Mouse (Mus musculus): ENCODE data around the gene Limch1. TPM values are rescaled to one million over a fixed set of nuclear protein-coding genes. Genes with fewer than 3 reads are reported as not detected.

Limch1 gene
- polyA plus RNA-seq, 1 experiment from 2014 or later = 33.2 TPM

DNA sequence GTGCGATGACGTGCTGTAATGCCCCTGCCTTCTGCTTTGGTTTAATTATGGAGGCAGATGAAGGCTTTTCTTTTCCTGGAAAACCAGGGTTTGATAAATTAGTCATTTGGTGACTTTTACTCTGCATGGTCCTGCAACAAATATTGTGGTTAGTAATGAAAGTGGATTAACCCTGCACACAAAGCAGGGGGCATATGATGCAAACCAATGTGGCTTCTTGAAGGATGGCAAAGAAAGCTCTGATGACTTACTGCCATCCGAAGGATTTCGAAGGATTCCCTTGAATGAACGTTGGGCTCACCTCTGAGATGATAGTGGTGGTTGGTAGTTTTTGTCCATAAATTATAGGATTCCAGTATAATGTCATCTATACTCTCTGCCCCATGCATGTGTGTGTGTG is 108.6 kb downstream of the Limch1 start:
- no peaks in the 10 kb centered on the region for H3K36me3 ChIP-seq
- no peak for DNase-seq (ENCODE audit: low spot score)
- no peaks in the 10 kb centered on the region for H3K9me3 ChIP-seq (replicated peaks)
- H3K27me3 ChIP-seq (ENCODE audit: low read depth, poor library complexity, severe bottlenecking) = no peaks in the 10 kb centered on the region
- H3K27ac ChIP-seq (replicated peaks) = no peak overlapping the region
- no peaks in the 10 kb centered on the region for H3K4me1 ChIP-seq
- H3K4me3 ChIP-seq = no peak overlapping the region
- 91% methylated on average over 5 of the region's 5 CpGs for WGBS

DNA sequence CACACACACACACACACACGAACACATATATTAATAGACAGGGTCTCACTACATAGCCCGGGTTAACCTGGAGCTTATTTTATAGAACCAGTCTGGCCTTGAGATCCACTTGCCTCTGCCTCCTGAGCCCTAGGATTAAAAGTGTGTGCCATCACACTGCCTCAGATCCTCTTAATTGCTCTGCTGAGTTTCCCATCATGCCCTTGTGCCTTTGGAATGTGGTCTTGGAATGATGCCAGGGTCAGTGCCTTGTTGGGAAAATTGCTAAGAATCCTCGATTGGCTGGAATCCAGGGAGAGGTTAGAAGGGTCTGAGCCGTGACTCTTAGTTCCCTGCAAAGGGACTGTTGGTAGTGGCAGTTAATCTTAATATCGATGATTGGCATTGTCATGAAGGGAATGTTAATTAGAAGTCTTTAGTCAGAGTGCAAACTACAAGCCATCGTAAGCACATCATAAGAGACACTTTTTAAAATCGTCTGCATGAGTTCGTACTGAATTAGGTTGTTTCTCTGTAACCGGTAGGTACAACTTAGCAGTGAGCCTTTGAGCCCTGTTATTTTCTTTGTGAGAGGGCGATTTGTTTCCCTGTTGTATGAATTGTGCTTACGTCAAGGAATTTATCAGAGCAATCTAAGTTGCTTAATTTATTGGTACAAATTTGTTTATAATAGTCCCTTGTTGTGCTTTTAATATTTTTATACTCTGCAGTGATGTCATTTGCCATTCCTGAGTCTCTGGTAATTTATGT is 109.9 kb downstream of the Limch1 start:
- Histone ChIP-seq H3K9me3 (replicated peaks) (no peaks in the 10 kb centered on the region), H3K27me3 (ENCODE audit: low read depth, poor library complexity, severe bottlenecking) (no peaks in the 10 kb centered on the region), H3K27ac (replicated peaks) (no peak overlapping the region), H3K4me3 (no peak overlapping the region), H3K4me1 (no peaks in the 10 kb centered on the region), H3K36me3 (no peaks in the 10 kb centered on the region)
- 87% methylated on average over 11 of the region's 11 CpGs for WGBS
- DNase-seq (ENCODE audit: low spot score) = no peak

DNA sequence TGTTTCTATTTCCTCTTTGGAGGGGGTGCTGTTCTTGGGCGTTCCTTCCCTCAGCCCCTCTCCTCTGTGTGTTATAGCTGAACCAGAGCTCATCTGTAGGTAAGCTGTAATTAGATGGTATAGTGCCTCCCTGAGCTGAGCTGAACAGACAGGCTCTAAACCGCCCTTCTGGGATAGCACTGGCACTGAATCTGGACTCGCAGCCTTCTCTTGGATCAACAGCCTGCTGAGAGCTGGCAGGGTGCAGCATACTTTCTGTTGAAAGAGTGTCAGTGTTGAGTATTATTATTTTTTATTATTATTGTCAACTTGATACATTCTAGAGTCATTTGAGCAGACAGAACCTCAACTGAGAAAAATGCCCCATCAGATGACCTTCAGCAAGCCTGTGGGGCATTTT is 113.9 kb downstream of the Limch1 start:
- Histone ChIP-seq H3K4me1 (peaks cover 16% of the 10 kb centered on the region), H3K9me3 (replicated peaks) (no peaks in the 10 kb centered on the region), H3K27me3 (ENCODE audit: low read depth, poor library complexity, severe bottlenecking) (no peaks in the 10 kb centered on the region), H3K4me3 (no peak overlapping the region), H3K36me3 (no peaks in the 10 kb centered on the region), H3K27ac (replicated peaks) (no peak overlapping the region)
- 88% methylated on average over 3 of the region's 3 CpGs for WGBS
- DNase-seq (ENCODE audit: low spot score) = no peak

DNA sequence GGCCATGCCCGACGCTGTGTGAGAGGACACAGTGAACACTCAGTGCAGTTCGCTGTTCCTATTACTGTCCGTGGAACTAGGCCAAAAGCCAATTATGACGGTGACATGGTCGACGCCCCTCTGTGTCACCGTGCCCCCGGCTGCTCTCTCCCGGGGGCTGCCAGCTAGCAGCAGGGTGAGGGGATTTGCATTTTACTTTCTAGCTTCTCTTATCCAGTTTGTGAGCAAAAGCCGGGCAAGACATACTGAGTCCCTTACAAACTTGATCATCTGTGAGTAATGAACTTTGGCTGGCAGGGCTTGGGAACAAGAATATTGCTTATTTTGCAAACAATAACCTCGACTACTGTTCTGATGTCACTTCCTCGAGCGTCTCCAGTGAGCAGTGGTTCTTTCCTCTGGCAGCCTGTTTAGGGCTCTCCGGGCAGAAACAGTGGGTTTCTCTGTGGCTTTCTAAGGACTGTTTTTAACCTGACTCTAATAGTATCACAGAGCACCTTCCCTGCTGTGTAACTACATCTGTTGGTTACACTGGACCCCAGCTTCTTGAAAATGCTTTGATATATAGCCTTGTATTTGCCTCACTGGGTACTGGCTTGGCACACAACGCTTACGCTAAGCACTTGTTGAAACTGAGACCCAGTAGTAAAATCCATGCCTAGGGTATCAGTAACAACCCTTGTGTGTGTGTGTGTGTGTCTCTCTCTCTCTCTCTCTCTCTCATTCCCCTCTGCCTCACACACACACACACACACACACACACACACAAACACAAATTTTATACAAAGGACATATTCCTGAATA is 115.8 kb downstream of the Limch1 start:
- H3K9me3 ChIP-seq (replicated peaks) = no peaks in the 10 kb centered on the region
- WGBS = 67% methylated on average over 17 of the region's 17 CpGs
- no peak overlapping the region for H3K4me3 ChIP-seq
- peak overlapping the region; percentile 20; the same call in 1 of the 2 replicates for H3K27ac ChIP-seq (replicated peaks)
- no peak for DNase-seq (ENCODE audit: low spot score)
- peaks cover 36% of the 10 kb centered on the region for H3K4me1 ChIP-seq
- H3K36me3 ChIP-seq = no peaks in the 10 kb centered on the region
- H3K27me3 ChIP-seq (ENCODE audit: low read depth, poor library complexity, severe bottlenecking) = no peaks in the 10 kb centered on the region

DNA sequence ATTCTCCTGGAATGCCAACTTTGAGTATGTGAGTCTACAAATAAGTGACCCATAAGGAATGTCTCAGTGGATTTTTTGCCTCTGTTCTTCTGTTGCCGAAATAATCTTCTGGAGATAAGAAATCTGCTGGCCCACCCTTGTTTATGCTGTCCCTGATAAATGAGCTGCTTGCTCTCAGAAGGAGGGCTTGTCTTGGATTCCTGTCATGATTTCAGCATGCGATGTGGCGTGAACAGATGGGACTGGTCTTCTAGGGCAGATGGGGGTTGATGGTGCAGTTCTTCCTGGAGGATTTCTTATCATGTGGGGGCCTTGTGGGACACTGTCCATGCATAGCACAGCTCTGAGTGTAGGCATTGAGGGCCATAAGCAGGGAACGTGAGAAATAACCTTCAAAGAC is 116.5 kb downstream of the Limch1 start:
- WGBS = 84% methylated on average over 4 of the region's 4 CpGs
- H3K36me3 ChIP-seq = no peaks in the 10 kb centered on the region
- 0 out of 2 replicates have a peak overlapping the region, but pooled peaks have one; percentile 34 for H3K27ac ChIP-seq (replicated peaks)

DNA sequence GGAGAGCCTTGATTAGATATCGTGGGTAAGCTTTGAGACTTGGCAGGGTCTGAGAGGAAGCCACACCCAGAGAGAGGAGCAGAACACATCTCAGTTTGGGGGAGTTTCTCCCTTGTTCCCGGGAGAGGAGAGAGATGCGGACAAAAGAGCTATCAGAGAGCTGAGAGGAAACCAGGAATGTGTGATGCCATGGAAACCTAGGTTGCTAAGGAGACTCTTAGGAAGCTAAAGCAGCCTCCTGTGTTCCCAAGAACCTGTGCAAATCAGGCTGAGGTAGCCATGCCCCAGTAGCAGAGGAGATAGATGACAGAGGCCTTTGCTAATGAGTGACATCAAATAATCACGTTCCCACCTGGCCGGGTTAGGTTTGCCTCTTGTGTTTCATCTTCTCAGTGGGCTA is 119.6 kb downstream of the Limch1 start:
- 48% methylated on average over 5 of the region's 5 CpGs for WGBS
- H3K4me3 ChIP-seq = no peak overlapping the region
- no peaks in the 10 kb centered on the region for H3K9me3 ChIP-seq (replicated peaks)
- no peaks in the 10 kb centered on the region for H3K36me3 ChIP-seq
- H3K4me1 ChIP-seq = peaks cover 36% of the 10 kb centered on the region
- H3K27me3 ChIP-seq (ENCODE audit: low read depth, poor library complexity, severe bottlenecking) = no peaks in the 10 kb centered on the region
- peak; percentile 20 for DNase-seq (ENCODE audit: low spot score)
- peak overlapping the region; percentile 42; the same call in 1 of the 2 replicates for H3K27ac ChIP-seq (replicated peaks)

More for the DNA sequence above, 116.5 kb downstream of the Limch1 start:
- H3K4me3 ChIP-seq = no peak overlapping the region
- peaks cover 36% of the 10 kb centered on the region for H3K4me1 ChIP-seq
- H3K27me3 ChIP-seq (ENCODE audit: low read depth, poor library complexity, severe bottlenecking) = no peaks in the 10 kb centered on the region
- no peaks in the 10 kb centered on the region for H3K9me3 ChIP-seq (replicated peaks)
- DNase-seq (ENCODE audit: low spot score) = no peak

DNA sequence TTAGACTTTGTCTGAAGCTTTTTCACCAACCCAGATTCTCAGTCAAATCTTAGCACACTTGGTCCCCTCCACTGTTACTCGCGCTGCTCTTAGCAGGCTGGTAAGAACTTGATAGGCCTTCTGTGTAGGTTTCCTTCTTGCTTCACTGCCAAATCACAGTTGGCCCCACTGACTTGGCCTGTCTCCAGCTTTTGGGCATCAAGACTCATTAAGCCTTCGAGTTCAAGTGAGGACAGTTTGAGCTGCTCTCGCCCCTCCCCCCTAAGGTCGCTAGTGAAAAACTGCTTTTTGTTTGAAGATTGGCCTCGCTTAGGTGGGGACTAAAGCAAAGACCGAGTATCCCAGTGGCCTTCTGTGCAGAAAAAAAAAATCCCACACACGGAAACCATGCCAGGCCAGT is 120.4 kb downstream of the Limch1 start:
- peak overlapping the region; percentile 42; the same call in 1 of the 2 replicates for H3K27ac ChIP-seq (replicated peaks)
- WGBS = 80% methylated on average over 8 of the region's 8 CpGs
- no peak for DNase-seq (ENCODE audit: low spot score)

DNA sequence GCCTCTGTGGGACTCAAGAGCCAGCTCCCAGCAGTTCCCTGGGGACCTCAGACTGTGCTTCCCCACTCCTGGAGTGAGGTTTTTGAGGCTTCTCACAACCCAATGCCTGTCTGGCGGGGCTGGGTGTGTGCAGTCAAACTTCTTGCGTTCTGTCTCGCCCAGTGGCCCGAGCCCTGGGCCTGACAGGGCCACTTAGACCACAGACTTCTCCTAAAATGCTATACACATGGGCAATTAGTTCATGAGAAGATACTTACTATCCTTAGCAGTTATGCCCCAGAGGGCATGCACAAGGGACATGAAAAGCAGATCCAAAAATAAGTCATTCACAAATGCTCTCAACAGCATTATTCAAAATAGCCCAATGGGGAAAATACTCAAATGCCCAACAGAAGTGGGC is 123.9 kb downstream of the Limch1 start:
- Histone ChIP-seq H3K27me3 (ENCODE audit: low read depth, poor library complexity, severe bottlenecking) (no peaks in the 10 kb centered on the region), H3K4me1 (peaks cover 19% of the 10 kb centered on the region), H3K4me3 (no peak overlapping the region), H3K27ac (replicated peaks) (0 out of 2 replicates have a peak overlapping the region, but pooled peaks have one; percentile 13), H3K36me3 (no peaks in the 10 kb centered on the region), H3K9me3 (replicated peaks) (no peaks in the 10 kb centered on the region)
- 92% methylated on average over 4 of the region's 4 CpGs for WGBS
- no peak for DNase-seq (ENCODE audit: low spot score)

More for the DNA sequence above, 120.4 kb downstream of the Limch1 start:
- Histone ChIP-seq H3K36me3 (no peaks in the 10 kb centered on the region), H3K4me1 (peaks cover 34% of the 10 kb centered on the region), H3K4me3 (no peak overlapping the region), H3K27me3 (ENCODE audit: low read depth, poor library complexity, severe bottlenecking) (no peaks in the 10 kb centered on the region), H3K9me3 (replicated peaks) (no peaks in the 10 kb centered on the region)

DNA sequence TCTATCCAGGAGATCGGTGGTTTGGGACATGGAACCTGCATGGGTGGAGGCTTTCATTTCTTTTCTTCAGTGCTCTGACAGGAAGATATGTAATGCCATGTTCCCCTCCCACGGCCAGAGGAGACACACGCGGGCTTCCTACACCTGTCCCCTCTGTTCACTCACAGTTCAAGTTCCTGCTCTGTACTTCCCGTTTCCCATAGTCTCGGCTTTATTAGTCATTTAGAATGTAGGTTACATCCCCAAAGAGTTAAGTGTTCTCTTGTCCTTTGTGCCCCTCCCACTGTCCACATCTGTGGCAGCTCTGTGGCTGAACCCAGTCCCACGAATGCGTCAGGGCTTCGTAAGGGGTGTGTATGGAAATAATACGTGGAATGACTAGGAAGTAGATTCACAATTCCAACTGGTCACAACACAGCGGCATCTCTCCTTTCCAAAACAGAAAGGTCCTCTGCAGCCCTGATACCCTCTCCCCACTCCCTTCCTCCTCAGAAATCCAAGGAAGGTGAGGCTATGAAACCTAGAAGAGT is 126.0 kb downstream of the Limch1 start:
- DNase-seq (ENCODE audit: low spot score) = no peak
- Histone ChIP-seq H3K27ac (replicated peaks) (no peak overlapping the region), H3K36me3 (no peaks in the 10 kb centered on the region), H3K9me3 (replicated peaks) (no peaks in the 10 kb centered on the region), H3K4me3 (no peak overlapping the region), H3K27me3 (ENCODE audit: low read depth, poor library complexity, severe bottlenecking) (no peaks in the 10 kb centered on the region), H3K4me1 (peaks cover 8% of the 10 kb centered on the region)
- 93% methylated on average over 11 of the region's 11 CpGs for WGBS

DNA sequence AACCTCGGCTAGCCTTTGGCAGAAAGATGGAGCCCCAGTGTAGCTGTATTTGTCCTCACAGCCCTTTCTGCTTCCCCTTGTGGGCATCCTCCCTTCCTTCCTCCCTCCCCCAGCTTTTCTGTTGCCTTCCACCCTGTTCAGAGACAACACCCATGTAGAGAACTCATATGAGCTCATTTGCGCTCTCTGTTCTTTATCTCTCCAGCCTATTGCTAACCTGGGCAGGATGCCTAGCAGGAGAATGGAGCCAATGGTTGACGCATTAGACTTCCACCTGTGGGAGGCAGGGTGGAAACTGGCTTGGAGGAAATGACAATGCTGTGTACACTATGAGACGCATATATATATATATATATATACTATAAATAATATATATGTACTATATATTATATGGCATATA is 126.4 kb downstream of the Limch1 start:
- H3K27ac ChIP-seq (replicated peaks) = no peak overlapping the region
- 95% methylated on average over 4 of the region's 4 CpGs for WGBS
- H3K36me3 ChIP-seq = no peaks in the 10 kb centered on the region
- no peak for DNase-seq (ENCODE audit: low spot score)
- H3K27me3 ChIP-seq (ENCODE audit: low read depth, poor library complexity, severe bottlenecking) = no peaks in the 10 kb centered on the region
- H3K4me1 ChIP-seq = peaks cover 8% of the 10 kb centered on the region
- H3K9me3 ChIP-seq (replicated peaks) = no peaks in the 10 kb centered on the region
- no peak overlapping the region for H3K4me3 ChIP-seq

DNA sequence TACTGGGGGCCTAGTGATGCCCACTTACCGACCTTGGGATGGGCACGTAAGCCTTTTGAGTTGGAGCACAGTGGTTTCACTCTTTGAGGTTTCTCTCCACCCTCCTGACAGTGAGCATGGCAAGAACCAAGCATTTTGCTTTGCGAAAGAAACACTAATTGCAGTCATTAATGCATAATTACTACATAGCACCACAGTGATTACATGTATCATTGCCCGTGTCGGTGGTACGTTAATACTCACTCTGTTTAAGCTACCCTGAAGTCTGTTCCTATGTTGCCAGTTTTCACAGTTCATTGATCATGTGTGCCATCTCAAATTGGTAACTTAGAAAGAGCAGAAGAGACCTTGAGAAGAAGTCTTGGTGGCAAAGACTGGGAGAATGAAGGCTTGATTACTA is 127.1 kb downstream of the Limch1 start:
- Histone ChIP-seq H3K27me3 (ENCODE audit: low read depth, poor library complexity, severe bottlenecking) (no peaks in the 10 kb centered on the region), H3K27ac (replicated peaks) (no peak overlapping the region), H3K9me3 (replicated peaks) (no peaks in the 10 kb centered on the region), H3K4me1 (peaks cover 8% of the 10 kb centered on the region), H3K4me3 (no peak overlapping the region), H3K36me3 (no peaks in the 10 kb centered on the region)
- 95% methylated on average over 6 of the region's 6 CpGs for WGBS
- DNase-seq (ENCODE audit: low spot score) = no peak

DNA sequence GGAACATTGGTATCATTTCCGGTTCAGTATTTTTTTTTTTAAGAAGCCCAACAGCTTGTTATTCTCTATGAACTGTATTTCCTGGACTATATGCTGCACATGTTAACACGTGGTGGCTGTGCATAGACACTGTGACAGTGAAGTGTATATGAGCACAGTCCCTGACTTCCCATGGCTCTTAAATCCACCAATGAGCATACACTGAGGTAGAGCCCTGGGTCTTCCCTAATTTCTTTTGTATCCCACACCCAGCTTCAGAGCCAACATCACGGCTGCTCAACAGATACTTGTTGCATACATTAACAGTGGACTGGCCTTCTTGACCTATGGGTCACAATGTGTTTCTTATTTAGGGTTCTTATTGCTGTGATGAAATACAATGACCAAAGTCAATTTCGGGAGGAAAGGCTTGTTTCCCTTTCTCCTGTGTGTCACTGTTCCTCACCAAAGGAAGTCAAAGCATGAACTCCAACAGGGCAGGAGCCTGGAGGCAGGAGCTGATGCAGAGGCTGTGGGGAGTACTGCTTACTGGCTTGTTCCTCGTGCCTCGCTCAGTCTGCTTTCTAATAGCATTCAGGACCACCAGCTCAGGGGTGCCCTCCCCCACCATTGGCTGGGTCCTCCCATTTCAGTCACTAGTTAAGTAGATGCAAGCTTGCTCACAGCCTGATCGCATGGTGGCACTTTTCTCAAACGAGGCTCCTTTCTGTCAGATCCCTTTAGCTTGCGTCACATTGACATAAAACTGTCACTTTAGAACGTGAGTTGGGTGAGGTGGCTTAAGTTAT is 130.6 kb downstream of the Limch1 start:
- 54% methylated on average over 10 of the region's 10 CpGs for WGBS
- no peaks in the 10 kb centered on the region for H3K27me3 ChIP-seq (ENCODE audit: low read depth, poor library complexity, severe bottlenecking)
- peak; percentile 37 for DNase-seq (ENCODE audit: low spot score)
- H3K4me1 ChIP-seq = peaks cover 8% of the 10 kb centered on the region
- no peaks in the 10 kb centered on the region for H3K36me3 ChIP-seq
- no peak overlapping the region for H3K4me3 ChIP-seq
- no peaks in the 10 kb centered on the region for H3K9me3 ChIP-seq (replicated peaks)
- H3K27ac ChIP-seq (replicated peaks) = 0 out of 2 replicates have a peak overlapping the region, but pooled peaks have one; percentile 17

Data from midbrain, embryonic 10.5 days (tissue).